Mouse (Mus musculus): ENCODE results near the gene Rabepk.

DNA sequence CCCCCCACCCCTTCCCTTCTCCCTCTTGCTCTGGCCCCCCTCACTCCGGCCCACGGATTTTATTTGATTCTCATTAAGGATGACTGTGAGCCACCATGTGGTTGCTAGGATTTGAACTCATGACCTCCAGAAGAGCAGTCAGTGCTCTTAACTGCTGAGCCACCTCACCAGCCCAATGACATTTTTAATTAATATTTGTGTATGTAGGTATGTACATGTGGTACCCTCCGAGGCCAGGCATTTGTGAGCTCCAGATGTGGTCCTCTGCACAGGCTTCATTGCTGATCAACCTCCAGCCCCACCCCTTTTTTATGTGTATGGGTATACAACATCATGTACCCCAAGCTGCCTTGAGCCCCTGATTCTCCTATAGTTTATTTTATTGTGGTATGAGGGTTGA lies 4.0 kb upstream of the Rabepk start:
- TF ChIP-seq MYOG (IDR thresholded peaks at IDR 0.05; ENCODE audit: control insufficient read depth, extremely low read depth, insufficient read length), result no peak
- no peak for TF ChIP-seq CTCF (IDR thresholded peaks at IDR 0.05; ENCODE audit: control insufficient read depth, insufficient read depth, insufficient read length)
- TF ChIP-seq USF1 (IDR thresholded peaks at IDR 0.05; ENCODE audit: low read depth), result no peak
- TF ChIP-seq MAX (IDR thresholded peaks at IDR 0.05), result no peak
- no peak for TF ChIP-seq FOSL1 (IDR thresholded peaks at IDR 0.05; ENCODE audit: insufficient read depth, low read length, poor library complexity, severe bottlenecking)

Measured in C2C12 (cell line).